Mouse (Mus musculus) liver, adult 2 months (tissue): ENCODE measurements around the gene Selenos. TPM values are rescaled to one million over a fixed set of nuclear protein-coding genes. Genes with fewer than 3 reads are reported as not detected.

Source experiments
- DNase-seq: peaks from one replicate; pipeline ENCODE4 v3.0.0-alpha.2; 2011; ENCODE audit warnings: low read depth, low spot score; ENCODE audit errors: extremely low read depth
- H3K27ac ChIP-seq: fragments of 200-500 bp; replicated peaks from 2 replicates; pipeline ENCODE4 v1.5.1; 2012; ENCODE audit warnings: low read depth, mild to moderate bottlenecking, control low read depth, inconsistent platforms, low read length; ENCODE audit not compliant: insufficient read depth
- H3K27me3 ChIP-seq: fragments of 200-500 bp; 2 replicates; pipeline ENCODE4 v1.6.1; 2012; ENCODE audit warnings: mild to moderate bottlenecking, moderate library complexity, low read length, inconsistent platforms; ENCODE audit not compliant: control insufficient read depth, insufficient read depth
- H3K36me3 ChIP-seq: fragments of 200-500 bp; 2 replicates; pipeline ENCODE4 v1.6.1; 2012; ENCODE audit warnings: low read length, inconsistent platforms; ENCODE audit not compliant: control insufficient read depth, insufficient read depth
- H3K4me1 ChIP-seq: fragments of 200-500 bp; 2 replicates; pipeline ENCODE4 v1.6.1; 2011; ENCODE audit warnings: low read length; ENCODE audit not compliant: control insufficient read depth, insufficient read depth
- H3K4me3 ChIP-seq: fragments of 200-500 bp; 2 replicates; pipeline ENCODE4 v1.5.1; 2011; ENCODE audit warnings: low read depth, mild to moderate bottlenecking, control low read depth, low read length, moderate library complexity; ENCODE audit not compliant: insufficient read depth
- H3K79me2 ChIP-seq: fragments of 200-500 bp; 2 replicates; pipeline ENCODE4 v1.6.1; 2012; ENCODE audit warnings: inconsistent platforms, mild to moderate bottlenecking, low read length, moderate library complexity; ENCODE audit not compliant: control insufficient read depth, insufficient read depth
- H3K9ac ChIP-seq: fragments of 200-500 bp; 2 replicates; pipeline ENCODE4 v1.6.1; 2012; ENCODE audit warnings: low read depth, mild to moderate bottlenecking, control low read depth, inconsistent platforms, low read length
- CTCF ChIP-seq: fragments of 200-500 bp; IDR thresholded peaks from 2 replicates; pipeline ENCODE4 v1.5.1; 2011; ENCODE audit warnings: low read depth, low read length, control low read depth
- POLR2A ChIP-seq: fragments of 200-500 bp; IDR thresholded peaks from 2 replicates; pipeline ENCODE4 v1.6.1; 2011; ENCODE audit warnings: low read length, control low read depth; ENCODE audit not compliant: insufficient read depth; ENCODE audit errors: extremely low read depth
- WGBS: fragments of 180-500 bp; shearing (Covaris S2); methylation state at CpG from one replicate; pipeline ENCODE4 v1.1.7; 2018; 5-methylcytosine and 5-hydroxymethylcytosine counted together
- polyA plus RNA-seq: library from polyadenylated mRNA; depleted of rRNA; stranded (reverse); fragments of >200 nt; gene quantifications from 2 replicates; pipeline ENCODE4 v1.2.3, GENCODE M21; 2012
- total RNA-seq: library from RNA; depleted of rRNA; stranded (reverse); fragments of >200 nt; gene quantifications from 2 replicates; pipeline ENCODE4 v1.2.3, GENCODE M21; 2014

Gene Selenos
- total and polyA plus RNA-seq, 2 experiments = 68.9 to 164 TPM

- 27% methylated on average over 5 of the region's 5 CpGs for WGBS
- Histone ChIP-seq H3K4me1 (peaks cover 24% of the 10 kb centered on the region), H3K36me3 (peaks cover 33% of the 10 kb centered on the region), H3K27me3 (no peaks in the 10 kb centered on the region), H3K79me2 (peaks cover 4% of the 10 kb centered on the region; the same call in 1 of the 2 replicates), H3K4me3 (peak overlapping the region; percentile 76), H3K9ac (peak overlapping the region; percentile 84; the same call in 1 of the 2 replicates), H3K27ac (no peak overlapping the region)
- no peak for DNase-seq
- no peak for TF ChIP-seq CTCF
- TF ChIP-seq POLR2A = no peak
Observed at GRCm38 (mm10) chr7:66080231-66080613, 773 bp downstream of the Selenos start.

- Histone ChIP-seq H3K79me2 (peaks cover 4% of the 10 kb centered on the region; the same call in 1 of the 2 replicates), H3K9ac (no peak overlapping the region), H3K4me3 (no peak overlapping the region), H3K36me3 (peaks cover 59% of the 10 kb centered on the region), H3K27me3 (no peaks in the 10 kb centered on the region), H3K27ac (no peak overlapping the region), H3K4me1 (peaks cover 10% of the 10 kb centered on the region)
- no peak for TF ChIP-seq POLR2A
- TF ChIP-seq CTCF = no peak
- DNase-seq = peak; percentile 64
- WGBS = 59% methylated on average over 6 of the region's 6 CpGs
Observed at GRCm38 (mm10) chr7:66083757-66084156, 4.3 kb downstream of the Selenos start.

DNA sequence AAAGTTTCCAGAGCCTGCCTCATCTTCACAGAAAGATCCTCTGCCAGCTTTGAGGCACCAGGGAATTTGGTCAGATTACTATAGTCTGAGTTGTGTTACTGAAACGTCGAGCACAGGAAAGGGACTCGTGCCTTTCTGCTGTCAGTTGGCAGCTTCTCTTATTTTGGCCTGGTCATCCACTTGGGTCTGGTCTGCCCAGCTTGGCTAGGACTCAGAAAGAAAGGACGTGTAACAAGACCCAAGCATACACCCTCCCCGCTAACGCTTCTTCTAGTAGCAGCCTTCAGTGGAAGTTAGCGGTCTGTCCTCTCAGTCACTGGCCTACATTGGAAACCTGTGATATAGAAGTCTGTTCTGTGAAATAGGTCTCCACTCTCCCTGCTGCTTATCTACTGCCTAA, 5.1 kb downstream of the Selenos start:
- peaks cover 9% of the 10 kb centered on the region for H3K4me1 ChIP-seq
- H3K79me2 ChIP-seq = peaks cover 4% of the 10 kb centered on the region; the same call in 1 of the 2 replicates
- H3K4me3 ChIP-seq = no peak overlapping the region
- no peak overlapping the region for H3K27ac ChIP-seq
- peak; percentile 44 for DNase-seq
- TF ChIP-seq POLR2A = no peak
- no peak for TF ChIP-seq CTCF
- H3K36me3 ChIP-seq = peaks cover 65% of the 10 kb centered on the region
- 41% methylated on average over 7 of the region's 7 CpGs for WGBS
- no peaks in the 10 kb centered on the region for H3K27me3 ChIP-seq
- no peak overlapping the region for H3K9ac ChIP-seq

- TF ChIP-seq POLR2A = no peak
- TF ChIP-seq CTCF = no peak
Observed at GRCm38 (mm10) chr7:66087652-66088051, 8.2 kb downstream of the Selenos start.

GRCm38 (mm10) chr7:66088077-66088476, 8.6 kb downstream of the Selenos start:
- DNase-seq = no peak
- H3K27me3 ChIP-seq = no peaks in the 10 kb centered on the region
- TF ChIP-seq POLR2A = no peak
- no peak for TF ChIP-seq CTCF
- H3K79me2 ChIP-seq = no peaks in the 10 kb centered on the region; the same call in 1 of the 2 replicates
- no peak overlapping the region for H3K27ac ChIP-seq
- H3K4me1 ChIP-seq = peaks cover 4% of the 10 kb centered on the region; the same call in 1 of the 2 replicates
- H3K4me3 ChIP-seq = no peak overlapping the region
- H3K36me3 ChIP-seq = peaks cover 67% of the 10 kb centered on the region
- 80% methylated on average over 2 of the region's 2 CpGs for WGBS
- H3K9ac ChIP-seq = no peak overlapping the region

More at GRCm38 (mm10) chr7:66087652-66088051, 8.2 kb downstream of the Selenos start:
- Histone ChIP-seq H3K4me1 (peaks cover 4% of the 10 kb centered on the region; the same call in 1 of the 2 replicates), H3K27me3 (no peaks in the 10 kb centered on the region), H3K27ac (no peak overlapping the region), H3K79me2 (no peaks in the 10 kb centered on the region; the same call in 1 of the 2 replicates), H3K4me3 (no peak overlapping the region), H3K9ac (no peak overlapping the region), H3K36me3 (peaks cover 70% of the 10 kb centered on the region)
- no peak for DNase-seq
- 94% methylated on average over 4 of the region's 4 CpGs for WGBS

DNA sequence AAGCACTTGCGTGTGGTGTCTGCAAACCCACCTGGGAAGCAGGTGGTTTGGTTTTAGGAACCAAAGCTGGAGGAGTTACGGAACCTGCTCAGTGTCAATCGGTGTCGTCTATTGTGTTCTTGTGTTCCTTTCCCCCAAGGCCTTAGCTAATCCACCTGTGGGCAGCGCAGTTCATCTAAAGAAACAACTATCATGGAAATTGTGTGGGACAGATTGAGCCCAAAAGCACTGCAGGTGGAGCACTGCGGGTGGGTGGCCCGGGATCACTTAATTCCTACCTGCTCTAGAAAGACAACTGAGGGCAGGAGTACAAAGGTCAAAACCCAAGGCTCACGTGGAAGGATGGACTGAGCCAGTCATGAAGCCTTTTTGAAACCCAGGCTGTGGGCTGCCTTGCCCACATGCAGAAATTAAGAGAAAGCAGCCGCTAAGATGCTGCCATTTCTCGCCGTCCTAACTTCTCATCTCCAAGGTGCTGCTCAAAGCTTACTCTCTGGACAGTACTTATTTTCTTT, 11.3 kb downstream of the Selenos start:
- DNase-seq = peak; percentile 51
- Histone ChIP-seq H3K79me2 (no peaks in the 10 kb centered on the region), H3K36me3 (peaks cover 45% of the 10 kb centered on the region), H3K4me1 (no peaks in the 10 kb centered on the region), H3K27ac (no peak overlapping the region), H3K27me3 (no peaks in the 10 kb centered on the region), H3K9ac (no peak overlapping the region), H3K4me3 (no peak overlapping the region)
- no peak for TF ChIP-seq CTCF
- TF ChIP-seq POLR2A = no peak
- 80% methylated on average over 11 of the region's 11 CpGs for WGBS
